Mouse (Mus musculus) forelimb bud, embryonic 11.5 days (tissue): Measurements from ENCODE around the gene Ush2a.
A peak's percentile ranks its signal among the peaks of the same experiment; 100 is the strongest.

Source experiments
- DNase-seq: peaks from one replicate; pipeline ENCODE4 v3.0.0-alpha.2; 2012; ENCODE audit warnings: low read depth, low spot score

Gene Ush2a

GRCm38 (mm10) chr1:188387321-188387720 is 125.5 kb downstream of the Ush2a start:
- no peak for DNase-seq

- no peak for DNase-seq
Measured at GRCm38 (mm10) chr1:188387820-188388471, 126.1 kb downstream of the Ush2a start.

GRCm38 (mm10) chr1:188390080-188390479 is 128.3 kb downstream of the Ush2a start:
- DNase-seq = peak; percentile 26

DNA sequence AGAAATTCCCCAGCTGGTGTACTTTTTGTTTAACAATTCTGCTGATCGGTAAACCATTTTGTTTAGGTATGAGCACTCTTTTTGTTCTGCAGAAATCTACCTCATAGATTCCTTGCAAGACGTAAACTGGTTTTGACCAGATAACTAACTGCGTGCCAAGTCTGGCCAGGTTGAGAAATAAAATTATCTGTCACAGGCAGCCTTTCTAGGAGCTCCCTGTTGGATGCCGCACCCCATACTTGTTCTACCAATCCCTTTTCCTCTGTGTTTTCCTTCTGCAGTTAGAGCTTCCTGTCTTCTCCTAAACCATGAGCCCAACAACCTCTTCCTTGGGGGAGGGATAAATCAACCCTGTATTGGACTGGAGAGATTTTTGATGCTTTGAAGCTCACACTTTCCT is 145.4 kb downstream of the Ush2a start:
- DNase-seq = no peak

DNA sequence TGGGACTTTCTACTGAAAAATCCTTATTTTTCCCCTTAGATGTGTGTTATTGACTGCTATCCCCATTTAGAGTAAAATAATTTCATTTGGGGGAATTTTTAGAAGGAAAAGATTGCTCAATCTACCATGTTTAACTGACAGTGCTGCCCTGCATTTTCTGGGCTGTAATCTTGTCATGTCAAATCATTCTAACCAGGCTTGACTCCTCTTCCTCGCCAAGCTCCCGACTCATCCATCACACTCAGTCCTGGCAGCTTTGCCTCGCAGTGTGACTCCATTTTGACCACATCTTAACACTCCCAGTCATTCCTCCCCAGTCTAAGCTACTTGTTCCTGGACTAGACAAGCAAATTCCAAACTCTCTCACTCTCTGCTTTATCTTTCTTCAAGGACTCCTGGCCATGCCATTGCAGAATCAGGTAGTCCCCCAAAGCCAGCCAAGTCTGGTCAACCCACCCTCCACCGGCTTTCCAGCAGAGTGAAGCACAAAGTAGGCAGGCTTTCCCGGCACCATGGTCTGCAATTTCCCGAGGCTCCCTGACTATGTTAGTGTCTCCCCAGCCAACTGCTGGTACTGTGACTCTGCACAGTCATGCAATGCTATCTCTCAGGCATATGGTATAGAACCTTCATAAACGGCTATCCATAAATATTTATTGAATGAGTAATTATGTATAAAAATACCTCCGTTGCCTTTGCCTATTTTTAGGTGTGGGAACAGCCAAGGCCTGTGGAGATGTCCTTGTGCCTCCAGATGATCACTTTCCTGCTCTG is 146.0 kb downstream of the Ush2a start:
- DNase-seq = no peak

DNA sequence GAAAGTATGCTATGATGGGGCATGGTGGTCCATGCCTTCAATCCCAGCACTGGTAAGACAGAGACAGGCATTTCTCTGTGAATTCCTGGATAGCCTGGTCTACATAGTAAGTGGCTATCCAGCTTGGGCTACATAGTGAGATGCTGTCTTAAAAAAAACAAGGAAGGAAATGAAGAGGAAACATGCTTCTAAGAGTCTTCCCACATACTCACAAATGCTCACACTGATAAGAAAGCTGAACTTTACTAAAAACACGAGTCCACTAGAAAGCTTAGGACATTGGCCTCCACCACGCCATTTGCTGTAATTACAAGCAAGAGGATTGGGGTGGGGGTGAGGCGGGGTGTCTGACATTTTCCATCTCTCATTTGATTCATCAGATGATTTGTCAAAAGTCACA is 148.7 kb downstream of the Ush2a start:
- DNase-seq = no peak

DNA sequence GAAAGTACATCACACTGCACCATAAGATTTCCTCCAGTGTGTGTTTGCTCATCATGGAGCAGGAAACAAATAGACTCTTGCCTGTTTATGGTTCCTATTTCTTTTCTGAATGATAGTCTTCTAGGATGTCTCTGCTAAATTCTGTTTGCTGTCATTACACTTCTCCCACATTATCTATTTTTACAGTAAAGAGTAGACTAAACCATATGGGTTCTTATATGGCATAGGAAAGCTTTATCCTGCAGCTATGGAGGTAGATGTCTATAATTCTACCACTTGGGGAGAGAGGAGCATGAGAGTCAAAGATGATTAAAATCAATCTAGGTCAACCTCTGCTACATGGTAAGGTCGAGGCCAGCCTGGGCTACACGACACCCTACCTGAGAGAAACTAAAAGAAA is 158.7 kb downstream of the Ush2a start:
- DNase-seq = no peak

- DNase-seq = no peak
Measured at GRCm38 (mm10) chr1:188428172-188428571, 166.3 kb downstream of the Ush2a start.

DNA sequence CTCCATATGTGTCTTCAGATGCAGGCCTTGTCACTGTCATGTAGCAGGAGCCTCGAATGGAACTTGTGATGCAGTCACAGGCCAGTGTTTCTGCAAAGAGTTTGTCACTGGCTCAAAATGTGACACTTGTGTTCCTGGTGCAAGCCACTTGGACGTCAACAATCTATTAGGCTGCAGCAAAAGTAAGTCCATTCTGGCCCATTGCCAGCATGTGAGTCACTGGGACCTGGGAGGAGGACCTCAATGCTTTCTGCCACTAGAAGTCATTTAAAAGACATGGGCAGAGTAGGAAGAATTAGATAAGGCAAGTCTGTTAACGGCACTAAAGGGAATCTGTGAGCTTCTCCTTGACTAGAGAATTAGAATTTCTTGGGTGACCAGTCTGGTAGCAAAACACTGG is 168.9 kb downstream of the Ush2a start:
- DNase-seq = no peak

GRCm38 (mm10) chr1:188447964-188448363 is 186.1 kb downstream of the Ush2a start:
- DNase-seq = no peak

- peak; percentile 2 for DNase-seq
Measured at GRCm38 (mm10) chr1:188456466-188457175, 194.8 kb downstream of the Ush2a start.

DNA sequence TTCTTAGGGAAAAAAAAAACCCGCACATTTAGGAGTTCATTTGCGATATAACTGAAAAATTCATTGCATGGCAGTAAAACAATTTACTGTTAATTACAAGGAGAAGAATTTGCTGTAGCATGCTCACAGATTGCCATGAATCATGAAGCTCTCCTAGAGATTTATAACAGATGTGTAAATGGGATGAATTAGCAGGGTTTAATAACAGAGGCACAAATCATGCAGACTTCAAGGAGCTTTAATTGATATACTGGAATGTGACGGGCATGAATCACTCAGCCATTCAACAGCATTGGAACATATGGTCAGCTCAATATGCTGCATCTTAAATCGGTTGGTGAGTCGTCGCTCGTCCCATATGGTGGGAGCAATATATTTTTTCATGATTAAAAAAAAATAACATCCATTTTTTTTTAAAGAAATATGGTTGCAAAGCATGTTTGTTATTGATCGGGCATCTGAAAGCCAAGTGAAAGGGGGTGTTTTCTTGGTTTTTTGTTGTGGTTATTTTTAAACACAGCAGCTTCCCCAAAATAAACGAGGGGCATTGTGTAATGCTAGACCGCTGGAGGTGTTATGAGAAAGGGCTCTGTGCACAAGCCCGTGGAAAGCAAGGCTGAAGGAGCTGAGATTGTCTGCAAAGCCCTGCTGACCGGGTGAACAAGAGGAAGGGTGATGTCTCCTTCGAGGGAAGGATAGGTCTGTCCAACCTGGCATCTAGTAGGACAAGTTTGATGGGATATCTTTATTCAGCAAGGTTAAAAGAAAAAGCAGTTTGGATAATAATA is 195.6 kb downstream of the Ush2a start:
- peak; percentile 62 for DNase-seq

GRCm38 (mm10) chr1:188461203-188461602 is 199.4 kb downstream of the Ush2a start:
- no peak for DNase-seq

DNA sequence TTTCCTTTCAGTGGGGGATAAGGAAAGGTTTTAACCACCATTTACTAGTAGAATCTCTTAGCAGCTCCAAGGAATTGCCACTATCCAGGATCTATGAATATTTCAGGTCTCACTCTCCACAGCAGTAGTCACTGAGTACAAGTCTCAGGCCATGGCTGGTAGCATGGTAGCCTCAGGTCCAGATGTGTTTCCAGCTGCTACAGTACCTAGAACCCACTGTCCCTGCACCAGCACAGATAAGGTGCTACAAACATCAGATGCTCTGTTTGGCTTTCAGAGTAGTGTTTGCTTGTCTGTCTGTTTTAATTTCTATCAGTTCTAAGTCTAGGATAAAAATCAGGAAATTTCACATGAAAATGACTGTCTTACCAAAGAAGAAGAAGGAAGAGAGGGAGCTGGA is 202.8 kb downstream of the Ush2a start:
- no peak for DNase-seq

DNA sequence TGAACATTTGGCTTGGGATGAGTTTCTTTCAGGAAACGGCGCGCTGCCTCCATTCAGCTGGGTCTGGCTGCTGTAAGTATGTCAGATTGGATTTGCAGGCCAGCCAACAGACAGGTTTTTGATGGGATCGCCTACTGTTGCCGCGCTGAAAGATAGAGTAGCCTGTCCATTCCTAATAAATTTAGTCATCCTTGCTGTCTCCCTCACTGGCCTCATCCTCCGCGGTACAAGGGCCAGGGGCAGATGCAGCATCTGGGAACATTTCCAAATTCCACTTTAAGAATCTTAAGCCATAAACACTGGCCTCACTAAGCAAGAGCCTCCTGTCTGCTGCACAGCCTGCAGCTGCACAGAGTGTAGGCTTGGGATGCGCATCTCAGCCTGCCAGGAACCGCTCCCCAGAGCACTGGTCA is 206.6 kb downstream of the Ush2a start:
- no peak for DNase-seq

- DNase-seq = no peak
Measured at GRCm38 (mm10) chr1:188504958-188505357, 243.1 kb downstream of the Ush2a start.

GRCm38 (mm10) chr1:188518792-188519191 is 257.0 kb downstream of the Ush2a start:
- DNase-seq = no peak

DNA sequence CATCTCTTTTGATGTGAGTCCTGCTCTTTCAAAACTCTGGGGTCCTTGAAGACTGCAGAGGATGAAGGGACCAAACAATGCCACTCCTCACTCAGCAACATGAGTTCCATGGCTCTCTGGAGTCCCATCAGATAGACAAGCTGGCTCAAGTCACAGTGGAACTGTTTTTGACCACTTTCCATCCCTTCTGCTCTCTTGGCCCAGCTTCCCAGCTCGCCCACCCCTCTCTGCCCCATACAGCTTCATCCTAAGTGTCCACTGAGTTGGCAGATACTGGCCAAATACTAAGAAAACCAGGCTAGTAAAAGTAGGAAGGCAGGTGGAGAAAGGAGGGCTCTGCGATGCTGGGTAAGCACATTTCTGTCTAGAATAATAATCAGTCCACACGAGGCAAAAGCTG is 265.6 kb downstream of the Ush2a start:
- no peak for DNase-seq

DNA sequence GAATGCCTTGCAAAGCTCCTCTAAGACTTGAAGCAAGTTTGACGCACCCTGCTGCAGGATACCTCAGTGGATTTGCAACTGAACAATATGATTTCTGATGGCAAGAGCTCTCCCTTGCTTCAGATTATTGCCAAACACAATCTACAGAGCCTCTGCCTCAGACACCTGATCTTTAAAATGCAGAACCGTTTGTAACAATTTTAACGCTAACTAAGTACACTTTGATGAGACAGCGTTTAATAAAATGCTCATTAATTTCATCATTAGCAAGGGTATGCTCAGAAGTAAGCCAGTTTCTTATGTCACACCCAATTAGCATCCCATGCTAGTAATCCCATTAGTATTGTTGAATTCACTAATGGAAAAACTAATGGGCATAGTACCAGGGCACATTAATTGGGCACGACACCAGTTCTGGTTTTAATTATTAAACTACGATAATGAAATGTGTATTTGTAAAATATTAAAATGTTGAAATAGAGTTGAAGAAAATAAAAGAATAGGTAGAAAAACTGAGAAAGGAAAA is 267.8 kb downstream of the Ush2a start:
- no peak for DNase-seq

- DNase-seq = no peak
Measured at GRCm38 (mm10) chr1:188537021-188537420, 275.2 kb downstream of the Ush2a start.

DNA sequence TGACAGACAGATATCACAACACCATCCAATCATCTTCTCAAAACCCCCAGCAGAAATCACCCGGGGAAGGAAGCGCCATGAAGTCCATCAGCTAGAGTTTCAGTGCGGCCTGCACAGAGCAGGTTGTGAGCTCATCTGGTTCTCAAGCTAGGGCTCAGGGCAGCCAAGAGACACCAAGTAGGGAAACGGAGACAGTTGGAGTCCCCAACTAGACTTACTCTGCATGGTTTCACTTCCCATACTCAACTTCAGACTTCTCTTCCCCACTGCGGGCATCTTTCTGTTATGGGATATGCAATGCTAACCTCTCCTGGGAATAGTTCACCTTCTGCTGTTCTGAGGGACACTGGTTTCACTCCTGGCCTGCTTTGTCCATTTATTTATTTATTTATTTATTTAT is 277.8 kb downstream of the Ush2a start:
- DNase-seq = no peak

DNA sequence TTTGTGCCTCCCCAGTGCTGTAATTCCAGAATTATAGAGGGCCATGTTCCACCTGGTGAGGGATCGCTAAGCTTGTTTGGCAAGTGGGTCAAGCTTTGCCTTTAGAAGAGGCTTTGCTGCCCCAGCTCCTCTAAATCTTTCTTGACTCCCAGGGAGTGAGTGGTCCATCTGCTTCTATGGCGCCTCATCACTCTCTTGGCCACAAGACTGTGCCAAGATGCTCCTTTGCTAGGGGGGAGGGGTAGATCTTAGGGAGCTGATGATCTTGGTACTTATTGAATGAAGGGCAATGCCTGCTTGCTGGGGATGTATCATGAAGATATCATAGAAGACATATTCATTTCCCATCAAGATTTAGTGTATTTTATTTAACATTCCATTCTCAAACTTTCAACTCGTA is 279.7 kb downstream of the Ush2a start:
- DNase-seq = no peak
